Mouse (Mus musculus) kidney, embryonic 14.5 days (tissue): ENCODE data around the gene Ccl8. TPM values are rescaled to one million over a fixed set of nuclear protein-coding genes. Genes with fewer than 3 reads are reported as not detected.

Source experiments
- ATAC-seq: fragments of 200-750 bp; cut with Nextera tagmentation; 2 replicates; pipeline ENCODE4 v1.8.0; 2017; ENCODE audit warnings: moderate number of reproducible peaks, mild to moderate bottlenecking, moderate TSS enrichment, moderate library complexity; ENCODE audit not compliant: low FRiP score, low TSS enrichment
- H3K27ac ChIP-seq: fragments of 300-500 bp; sonication (generic); 2 replicates; pipeline ENCODE4 v1.5.1; 2014; ENCODE audit warnings: low read depth, mild to moderate bottlenecking, low read length, moderate library complexity, mixed read lengths
- H3K27me3 ChIP-seq: fragments of 300-500 bp; sonication (generic); 2 replicates; pipeline ENCODE4 v1.6.1; 2014; ENCODE audit warnings: mild to moderate bottlenecking, low read length; ENCODE audit not compliant: control insufficient read depth, insufficient read depth
- H3K36me3 ChIP-seq: fragments of 300-500 bp; sonication (generic); 2 replicates; pipeline ENCODE4 v1.6.1; 2014; ENCODE audit warnings: low read length, mixed read lengths; ENCODE audit not compliant: control insufficient read depth, insufficient read depth
- H3K4me1 ChIP-seq: fragments of 300-500 bp; sonication (generic); 2 replicates; pipeline ENCODE4 v1.6.1; 2014; ENCODE audit warnings: low read length, mixed read lengths; ENCODE audit not compliant: control insufficient read depth, insufficient read depth
- H3K4me2 ChIP-seq: fragments of 300-500 bp; sonication (generic); replicated peaks from 2 replicates; pipeline ENCODE4 v1.6.1; 2014; ENCODE audit warnings: low read depth, mild to moderate bottlenecking, low read length
- H3K4me3 ChIP-seq: fragments of 300-500 bp; sonication (generic); 2 replicates; pipeline ENCODE4 v1.5.1; 2014; ENCODE audit warnings: mild to moderate bottlenecking, low read length
- H3K9ac ChIP-seq: fragments of 300-500 bp; sonication (generic); 2 replicates; pipeline ENCODE4 v1.6.1; 2014; ENCODE audit warnings: low read depth, mild to moderate bottlenecking, low read length, moderate library complexity
- H3K9me3 ChIP-seq: fragments of 300-500 bp; sonication (generic); 2 replicates; pipeline ENCODE4 v1.6.1; 2016; ENCODE audit warnings: low read length; ENCODE audit not compliant: control insufficient read depth
- WGBS: fragments of 180-500 bp; shearing (Covaris S2); extraction: QIAGEN DNeasy Blood & Tissue Kit; methylation state at CpG from one replicate; pipeline ENCODE4 v1.1.7; 2014; 5-methylcytosine and 5-hydroxymethylcytosine counted together
- polyA plus RNA-seq: library from polyadenylated mRNA; unstranded; fragments of >200 nt; fragmentation: Nextera tagmentation; extraction: Ambion mirVana; gene quantifications from 2 replicates; pipeline ENCODE4 v1.2.1, GENCODE M21; 2014

Ccl8 gene
- polyA plus RNA-seq, 1 experiment from 2014 or later = not detected

DNA sequence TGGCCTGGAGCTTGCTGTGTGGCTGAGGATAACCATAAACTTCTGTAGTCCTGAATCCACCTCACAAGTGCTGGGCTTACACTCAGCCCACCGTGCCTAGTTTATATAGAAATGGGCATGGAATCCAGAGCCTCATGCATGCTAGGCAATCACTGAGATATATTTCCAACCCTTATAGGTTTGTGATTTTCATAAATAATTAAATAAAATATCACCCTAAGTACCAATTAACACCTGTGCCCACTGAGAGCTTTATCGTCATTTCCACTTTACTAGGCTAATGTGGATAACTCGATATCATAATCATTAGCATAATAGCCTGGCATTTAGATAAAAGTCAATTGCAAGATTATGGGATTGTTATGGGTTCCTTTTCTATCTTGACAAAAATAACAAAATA is 30.6 kb upstream of the Ccl8 start:
- Histone ChIP-seq H3K27me3 (no peaks in the 10 kb centered on the region), H3K4me2 (no peak overlapping the region), H3K9ac (no peak overlapping the region), H3K9me3 (no peaks in the 10 kb centered on the region), H3K4me1 (no peaks in the 10 kb centered on the region), H3K4me3 (no peak overlapping the region), H3K36me3 (no peaks in the 10 kb centered on the region), H3K27ac (no peak overlapping the region)
- 92% methylated on average over 3 of the region's 3 CpGs for WGBS
- ATAC-seq = no peak

- no peaks in the 10 kb centered on the region for H3K9me3 ChIP-seq
- no peak overlapping the region for H3K9ac ChIP-seq
- no peak for ATAC-seq
- WGBS = 83% methylated on average over 10 of the region's 10 CpGs
- no peaks in the 10 kb centered on the region for H3K27me3 ChIP-seq
- no peak overlapping the region for H3K4me2 ChIP-seq
- no peak overlapping the region for H3K4me3 ChIP-seq
- no peaks in the 10 kb centered on the region for H3K4me1 ChIP-seq
- no peaks in the 10 kb centered on the region for H3K36me3 ChIP-seq
- H3K27ac ChIP-seq = no peak overlapping the region
Measured at GRCm38 (mm10) chr11:82099511-82100323, 15.3 kb upstream of the Ccl8 start.

- Histone ChIP-seq H3K9me3 (no peaks in the 10 kb centered on the region), H3K4me2 (no peak overlapping the region), H3K4me3 (no peak overlapping the region), H3K27me3 (no peaks in the 10 kb centered on the region), H3K9ac (no peak overlapping the region), H3K4me1 (no peaks in the 10 kb centered on the region), H3K27ac (no peak overlapping the region), H3K36me3 (no peaks in the 10 kb centered on the region)
- 73% methylated on average over 4 of the region's 4 CpGs for WGBS
- ATAC-seq = no peak
Measured at GRCm38 (mm10) chr11:82101087-82101486, 13.9 kb upstream of the Ccl8 start.

DNA sequence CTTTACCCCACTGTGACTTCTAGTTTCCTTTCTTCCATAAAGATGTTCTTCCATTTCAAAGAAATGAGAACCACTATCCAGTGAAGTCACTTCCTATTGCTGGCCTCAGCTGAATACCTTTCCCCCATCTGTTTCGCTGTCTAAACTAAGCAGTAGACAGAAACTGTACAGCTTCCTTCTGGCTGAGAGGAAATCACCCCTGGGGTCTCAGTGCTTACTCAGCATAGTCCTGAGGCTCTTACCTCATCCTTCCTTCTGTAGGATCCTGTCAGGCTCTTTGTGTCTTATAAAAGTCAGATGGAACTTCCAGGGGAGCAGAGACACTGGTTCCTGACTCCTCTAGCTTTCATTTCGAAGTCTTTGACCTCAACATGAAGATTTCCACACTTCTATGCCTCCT is 13.5 kb upstream of the Ccl8 start, which contains the start of gene Ccl12:
Gene Ccl12, plus strand, starts transcription at position 317 of the 400 bp plus-strand sequence.
- H3K9me3 ChIP-seq = no peaks in the 10 kb centered on the region
- no peak within 1 kb of the TSS for H3K27ac ChIP-seq
- no peaks in the 10 kb centered on the region for H3K36me3 ChIP-seq
- no peak within 1 kb of the TSS for H3K4me2 ChIP-seq
- no peaks in the 10 kb centered on the region for H3K27me3 ChIP-seq
- ATAC-seq = no peak
- H3K4me3 ChIP-seq = no peak within 1 kb of the TSS
- H3K9ac ChIP-seq = no peak within 1 kb of the TSS
- 68% methylated on average over 2 of the region's 2 CpGs for WGBS
- H3K4me1 ChIP-seq = no peaks in the 10 kb centered on the region

- Histone ChIP-seq H3K4me1 (no peaks in the 10 kb centered on the region), H3K9ac (no peak overlapping the region), H3K27me3 (no peaks in the 10 kb centered on the region), H3K27ac (no peak overlapping the region), H3K4me2 (no peak overlapping the region), H3K9me3 (no peaks in the 10 kb centered on the region), H3K4me3 (no peak overlapping the region), H3K36me3 (no peaks in the 10 kb centered on the region)
- ATAC-seq = no peak
Measured at GRCm38 (mm10) chr11:82109611-82110010, 5.4 kb upstream of the Ccl8 start.

- H3K9me3 ChIP-seq = no peaks in the 10 kb centered on the region
- H3K9ac ChIP-seq = no peak overlapping the region
- no peak for ATAC-seq
- 48% methylated on average over 6 of the region's 6 CpGs for WGBS
- H3K36me3 ChIP-seq = no peaks in the 10 kb centered on the region
- no peak overlapping the region for H3K4me3 ChIP-seq
- H3K27ac ChIP-seq = no peak overlapping the region
- H3K27me3 ChIP-seq = no peaks in the 10 kb centered on the region
- no peak overlapping the region for H3K4me2 ChIP-seq
- no peaks in the 10 kb centered on the region for H3K4me1 ChIP-seq
Measured at GRCm38 (mm10) chr11:82110372-82111248, 4.4 kb upstream of the Ccl8 start.

- Histone ChIP-seq H3K27me3 (no peaks in the 10 kb centered on the region), H3K9ac (no peak overlapping the region), H3K4me2 (no peak overlapping the region), H3K4me3 (no peak overlapping the region), H3K9me3 (no peaks in the 10 kb centered on the region), H3K36me3 (no peaks in the 10 kb centered on the region), H3K27ac (no peak overlapping the region), H3K4me1 (no peaks in the 10 kb centered on the region)
- ATAC-seq = no peak
- WGBS = 85% methylated on average over 3 of the region's 3 CpGs
Measured at GRCm38 (mm10) chr11:82116041-82116440, 1.1 kb downstream of the Ccl8 start.

DNA sequence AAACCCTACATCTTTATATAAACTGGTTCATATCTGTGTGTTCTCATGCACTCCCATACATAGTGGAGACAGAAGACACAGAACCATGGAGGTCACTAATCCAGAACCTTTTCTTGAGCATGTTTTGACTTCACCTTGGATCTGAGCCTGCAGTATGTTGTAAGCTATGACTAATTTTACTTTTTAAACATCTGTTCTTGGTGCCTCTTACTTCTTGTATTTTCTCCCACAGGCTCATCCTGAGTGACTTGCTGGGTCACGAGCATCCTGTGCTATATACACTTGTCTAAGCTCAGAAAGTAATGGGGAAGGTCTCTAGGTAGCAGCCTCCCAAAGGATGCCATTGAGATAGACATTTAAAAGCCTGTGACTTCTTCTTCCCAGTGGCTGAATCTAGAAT is 18.0 kb downstream of the Ccl8 start:
- H3K27me3 ChIP-seq = no peaks in the 10 kb centered on the region
- no peaks in the 10 kb centered on the region for H3K36me3 ChIP-seq
- 89% methylated on average over 1 of the region's 1 CpGs for WGBS
- no peak overlapping the region for H3K4me2 ChIP-seq
- no peak overlapping the region for H3K9ac ChIP-seq
- no peak overlapping the region for H3K27ac ChIP-seq
- no peaks in the 10 kb centered on the region for H3K4me1 ChIP-seq
- no peaks in the 10 kb centered on the region for H3K9me3 ChIP-seq
- no peak for ATAC-seq
- H3K4me3 ChIP-seq = no peak overlapping the region

DNA sequence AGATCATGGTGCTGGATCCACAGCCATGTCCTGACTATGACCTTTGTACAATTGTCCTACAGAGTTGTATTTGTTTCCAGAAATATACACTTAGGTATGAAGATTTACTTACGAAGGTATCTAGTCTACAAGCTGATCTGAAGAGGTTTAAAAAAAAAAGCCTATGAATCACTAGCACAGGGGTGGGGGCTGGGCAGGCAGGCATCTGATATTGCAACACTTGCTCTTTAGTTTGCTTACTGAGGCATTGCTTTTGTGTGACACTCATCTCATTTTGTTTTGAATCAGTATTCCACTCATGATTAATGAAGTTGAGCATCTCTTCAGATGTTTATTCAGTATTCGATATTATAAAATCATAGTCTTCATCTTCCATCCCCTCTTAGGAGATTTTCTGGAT is 21.2 kb downstream of the Ccl8 start:
- 96% methylated on average over 2 of the region's 2 CpGs for WGBS
- H3K9ac ChIP-seq = no peak overlapping the region
- H3K27me3 ChIP-seq = no peaks in the 10 kb centered on the region
- no peak for ATAC-seq
- H3K4me2 ChIP-seq = no peak overlapping the region
- H3K4me3 ChIP-seq = no peak overlapping the region
- H3K27ac ChIP-seq = no peak overlapping the region
- no peaks in the 10 kb centered on the region for H3K36me3 ChIP-seq
- no peaks in the 10 kb centered on the region for H3K9me3 ChIP-seq
- 0 out of 2 replicates have a peak, but pooled peaks cover 5% of the 10 kb centered on the region for H3K4me1 ChIP-seq
